Mouse (Mus musculus): ENCODE data around the gene Ctnnd1.

DNA sequence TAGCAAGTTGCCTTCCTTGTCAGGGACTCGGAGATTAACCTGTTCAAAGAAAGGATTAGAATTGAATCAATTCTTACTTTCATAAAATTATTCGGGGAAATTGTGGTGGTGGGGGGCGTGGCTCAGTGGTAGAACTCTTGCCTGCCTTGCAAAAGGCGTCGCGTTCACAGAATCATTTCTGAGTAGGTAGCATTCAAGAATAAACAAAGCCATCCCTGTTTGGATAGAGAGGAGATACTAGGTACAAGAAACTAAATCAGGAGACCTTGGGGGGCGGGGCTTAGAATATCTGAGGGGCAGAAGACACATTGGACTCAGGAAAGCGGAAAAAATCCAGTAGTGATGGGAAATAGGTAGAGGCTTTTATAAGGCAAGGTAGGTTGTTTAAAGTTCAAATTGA lies 28.5 kb upstream of the Ctnnd1 start, which contains the start of gene Tmx2:
- TF ChIP-seq GATA1 (IDR thresholded peaks at IDR 0.05; ENCODE audit: borderline replicate concordance, low read length) (no peak), CTCF (IDR thresholded peaks at IDR 0.05; ENCODE audit: low read depth, low read length) (no peak), TAL1 (conservative IDR thresholded peaks at IDR 0.05; ENCODE audit: low read depth, low read length) (no peak)
